Mouse (Mus musculus): ENCODE measurements at regions not wholly inside any gene's neighbourhood (a gene's known extent, or its start where the extent isn't known, plus 50 kb on each side); places are given as distances from the start of the nearest gene placed in this dataset.
"Not testable (repeated sequence)": the region's sequence is repeated elsewhere in the genome, so short reads cannot be mapped to it uniquely, and the experiment has no call there.

DNA sequence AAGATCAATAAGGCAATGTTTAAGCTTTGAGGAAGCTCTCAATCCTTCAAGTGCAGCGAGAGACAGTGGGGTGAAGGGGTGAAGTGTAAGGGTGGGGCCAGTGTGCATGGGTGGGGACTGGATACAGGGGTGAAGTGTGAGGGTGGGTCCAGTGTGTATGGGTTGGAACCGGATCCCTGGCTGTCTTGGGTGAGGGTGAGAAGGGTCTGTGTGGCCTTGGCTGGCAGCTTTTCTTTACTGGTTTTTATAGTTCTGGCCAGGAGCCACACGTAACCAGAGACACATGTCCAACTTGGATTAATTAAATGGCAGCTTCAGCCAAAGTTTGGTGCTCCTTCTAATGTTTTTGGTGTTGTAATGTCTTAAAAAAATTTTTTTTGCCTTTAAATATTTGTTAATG lies 101.4 kb downstream of the Vcpkmt start:
- Histone ChIP-seq H3K4me1 (peaks cover 46% of the 10 kb centered on the region), H3K36me3 (no peaks in the 10 kb centered on the region), H3K9ac (no peak overlapping the region), H3K4me2 (no peak overlapping the region), H3K9me3 (no peaks in the 10 kb centered on the region), H3K4me3 (no peak overlapping the region), H3K27ac (peak overlapping the region; percentile 78), H3K27me3 (no peaks in the 10 kb centered on the region)
- 25% methylated on average over 3 of the region's 3 CpGs for WGBS
- ATAC-seq (ENCODE audit: insufficient number of reproducible peaks, low FRiP score, low TSS enrichment, low read depth) = peak; percentile 82

DNA sequence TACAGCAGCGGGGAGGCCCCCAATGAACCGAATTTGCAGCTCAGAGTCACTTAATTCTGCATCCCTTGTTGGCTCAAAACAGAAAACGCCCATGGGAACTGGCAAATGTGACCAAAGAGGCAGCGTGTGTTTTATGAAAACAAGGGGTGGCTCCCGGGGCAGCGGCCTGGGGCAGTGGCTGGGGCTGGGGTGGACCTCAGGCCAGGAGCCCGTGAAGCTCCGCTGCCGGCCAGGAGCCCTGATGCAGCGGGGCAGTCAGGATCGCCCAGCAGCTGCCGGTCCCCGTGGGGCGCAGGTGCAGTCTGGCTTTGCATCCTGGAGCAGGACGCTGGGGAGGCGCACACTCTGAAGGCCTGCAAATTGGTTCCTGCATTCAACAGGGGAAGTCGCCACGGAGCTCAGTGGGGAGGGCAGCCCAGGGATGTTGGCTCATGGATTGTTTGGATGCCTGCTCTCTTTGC lies 104.4 kb upstream of the Gm9887 start:
- Histone ChIP-seq H3K9ac (peak overlapping the region; percentile 14; the same call in 1 of the 2 replicates), H3K9me3 (no peaks in the 10 kb centered on the region), H3K4me1 (peaks cover 59% of the 10 kb centered on the region), H3K27me3 (no peaks in the 10 kb centered on the region), H3K36me3 (no peaks in the 10 kb centered on the region), H3K27ac (peak overlapping the region; percentile 93), H3K4me2 (peak overlapping the region; percentile 38), H3K4me3 (no peak overlapping the region)
- ATAC-seq (ENCODE audit: insufficient number of reproducible peaks, low FRiP score, low TSS enrichment, low read depth) = no peak
- WGBS = 14% methylated on average over 18 of the region's 18 CpGs

DNA sequence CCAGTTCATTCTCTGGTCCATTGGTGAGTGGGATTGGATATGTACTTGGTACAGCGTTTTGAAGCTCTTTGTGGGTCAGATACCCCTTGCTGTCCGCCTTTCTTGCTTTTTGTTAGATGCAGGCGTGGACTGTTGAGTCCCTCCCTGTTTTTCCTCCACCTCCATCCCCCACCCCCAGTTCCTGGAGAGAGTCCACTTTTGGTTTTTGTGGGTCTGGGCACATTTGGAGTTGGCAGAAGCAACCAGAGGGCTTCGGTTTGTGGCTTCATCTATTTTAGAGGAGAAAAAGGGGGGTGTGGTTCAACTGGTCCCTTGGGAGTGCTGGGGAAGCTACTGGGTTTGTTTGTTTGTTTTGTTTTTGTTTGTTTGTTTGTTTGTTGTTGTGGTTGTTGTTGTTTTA lies 103.9 kb upstream of the Gm9887 start:
- Histone ChIP-seq H3K27ac (peak overlapping the region; percentile 93), H3K4me2 (peak overlapping the region; percentile 38; the same call in 1 of the 2 replicates), H3K27me3 (no peaks in the 10 kb centered on the region), H3K9ac (no peak overlapping the region), H3K9me3 (no peaks in the 10 kb centered on the region), H3K4me3 (no peak overlapping the region), H3K4me1 (peaks cover 56% of the 10 kb centered on the region), H3K36me3 (no peaks in the 10 kb centered on the region)
- ATAC-seq (ENCODE audit: insufficient number of reproducible peaks, low FRiP score, low TSS enrichment, low read depth) = no peak
- WGBS = 57% methylated on average over 4 of the region's 4 CpGs

DNA sequence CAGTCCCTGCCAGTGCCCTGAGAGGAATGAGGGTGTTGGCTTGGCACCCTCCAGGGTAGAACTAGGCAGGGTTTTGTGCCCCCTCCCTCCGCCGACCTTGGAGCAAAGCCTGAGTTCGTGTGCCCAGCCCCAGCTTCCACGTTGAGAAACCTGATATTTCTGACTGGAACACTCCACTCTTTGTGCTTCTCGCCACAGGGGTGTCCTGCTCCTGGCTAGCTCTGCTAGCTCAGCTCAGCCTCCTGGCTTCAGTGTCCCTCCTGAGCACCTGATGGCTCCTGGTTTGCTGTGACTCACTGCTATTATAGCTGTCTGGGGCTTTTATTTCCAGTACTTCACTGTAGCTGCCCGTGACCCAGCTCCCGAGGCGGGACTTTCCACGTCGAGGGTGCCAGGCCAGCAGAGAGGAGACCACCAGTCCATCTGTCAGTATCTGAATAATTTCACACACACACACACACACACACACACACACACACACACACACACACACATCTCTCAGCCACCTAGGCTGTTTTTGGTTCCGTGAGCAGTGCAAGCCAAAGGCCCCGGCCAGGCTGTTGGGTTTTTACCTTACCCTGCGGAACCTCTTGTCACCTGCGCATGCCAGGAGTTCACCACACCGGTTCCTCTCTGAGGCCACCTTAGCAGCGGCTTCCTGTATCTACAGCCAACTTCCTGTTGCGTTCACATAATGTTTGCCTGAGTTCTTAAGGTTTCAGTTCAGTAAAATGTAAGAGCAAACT lies 102.8 kb upstream of the Gm9887 start:
- Histone ChIP-seq H3K4me2 (peak overlapping the region; percentile 19), H3K27ac (peak overlapping the region; percentile 93), H3K4me1 (peaks cover 55% of the 10 kb centered on the region), H3K9ac (0 out of 2 replicates have a peak overlapping the region, but pooled peaks have one; percentile 4), H3K27me3 (no peaks in the 10 kb centered on the region), H3K4me3 (no peak overlapping the region), H3K9me3 (no peaks in the 10 kb centered on the region), H3K36me3 (no peaks in the 10 kb centered on the region)
- WGBS = 42% methylated on average over 17 of the region's 17 CpGs
- ATAC-seq (ENCODE audit: insufficient number of reproducible peaks, low FRiP score, low TSS enrichment, low read depth) = peak; percentile 82

DNA sequence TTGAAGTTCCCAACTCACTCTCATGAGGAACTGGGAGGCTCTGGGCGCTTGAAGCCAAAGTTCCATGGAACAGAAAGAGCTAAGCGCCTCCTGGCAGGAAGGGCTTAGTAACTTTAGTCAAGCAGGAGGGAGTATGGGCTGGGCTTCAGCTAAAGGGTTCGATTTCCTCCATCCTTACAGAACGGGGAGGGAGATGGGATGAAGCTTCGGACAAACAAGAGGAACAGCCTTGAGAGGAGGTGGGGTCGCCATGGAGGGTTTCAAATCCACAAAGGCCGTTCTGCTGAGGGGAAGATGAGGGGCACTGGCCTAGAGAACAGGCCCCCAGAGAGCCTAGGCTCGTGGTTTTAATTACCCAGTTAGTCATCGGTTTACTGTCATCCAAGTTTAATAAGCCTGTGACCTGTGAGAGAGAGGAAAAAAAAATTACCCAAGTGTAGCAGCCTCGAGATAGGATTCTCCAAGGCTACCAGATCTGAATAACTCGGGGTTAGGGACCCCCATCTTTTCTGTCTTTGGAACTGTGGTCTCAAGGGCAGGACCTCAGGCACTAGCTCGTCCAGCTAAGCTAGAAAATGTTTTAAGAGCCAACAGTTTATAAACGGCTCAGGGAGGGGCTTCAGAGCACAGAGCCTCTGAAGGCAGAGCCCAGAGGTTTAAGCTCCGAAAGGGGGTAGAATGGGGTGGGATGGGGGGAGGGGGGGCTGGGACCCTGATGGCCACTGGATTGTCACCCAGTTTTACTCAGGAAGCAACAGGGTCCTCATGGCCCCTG lies 102.1 kb upstream of the Gm9887 start:
- Histone ChIP-seq H3K4me3 (0 out of 2 replicates have a peak overlapping the region, but pooled peaks have one; percentile 1), H3K36me3 (no peaks in the 10 kb centered on the region), H3K4me1 (peaks cover 54% of the 10 kb centered on the region), H3K4me2 (peak overlapping the region; percentile 19), H3K9me3 (no peaks in the 10 kb centered on the region), H3K9ac (peak overlapping the region; percentile 4; the same call in 1 of the 2 replicates), H3K27me3 (no peaks in the 10 kb centered on the region), H3K27ac (peak overlapping the region; percentile 93)
- 18% methylated on average over 14 of the region's 14 CpGs for WGBS
- ATAC-seq (ENCODE audit: insufficient number of reproducible peaks, low FRiP score, low TSS enrichment, low read depth) = peak; percentile 66

DNA sequence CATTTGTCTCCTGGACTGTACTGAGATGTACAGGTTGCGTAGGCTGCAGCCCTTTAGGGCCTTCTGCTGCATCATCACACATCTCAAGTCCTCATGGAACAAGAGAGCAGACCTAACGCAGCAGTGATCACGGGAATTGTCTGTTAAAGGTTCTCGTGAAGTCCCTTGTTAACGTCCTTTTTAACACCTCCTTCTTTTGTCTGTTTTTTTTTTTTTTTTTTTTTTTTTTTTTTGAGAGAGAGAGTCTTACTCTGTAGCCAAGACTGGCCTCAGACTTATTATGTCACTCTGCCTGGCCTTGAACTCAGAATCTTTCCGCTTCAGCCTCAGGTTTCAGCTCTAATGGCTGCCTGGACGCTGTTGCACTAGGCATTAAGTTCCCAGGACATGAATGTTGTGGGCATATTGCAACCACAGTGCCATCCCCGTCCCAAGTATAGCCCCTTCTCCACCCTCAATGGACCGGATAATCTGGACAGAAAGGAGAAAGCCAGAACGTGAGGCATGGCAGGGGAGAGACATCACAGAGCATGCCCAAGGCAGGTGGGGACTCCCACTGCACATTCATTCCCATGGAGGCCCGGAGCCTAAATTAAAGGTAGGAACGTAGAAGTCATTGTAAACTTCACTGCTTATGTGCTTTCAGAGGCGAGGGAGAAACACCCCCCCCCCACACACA lies 101.3 kb upstream of the Gm9887 start:
- H3K9ac ChIP-seq = no peak overlapping the region; the same call in 1 of the 2 replicates
- H3K4me1 ChIP-seq = peaks cover 51% of the 10 kb centered on the region
- H3K4me2 ChIP-seq = no peak overlapping the region
- 61% methylated on average over 13 of the region's 13 CpGs for WGBS
- no peak overlapping the region for H3K4me3 ChIP-seq
- no peaks in the 10 kb centered on the region for H3K36me3 ChIP-seq
- no peak for ATAC-seq (ENCODE audit: insufficient number of reproducible peaks, low FRiP score, low TSS enrichment, low read depth)
- peak overlapping the region; percentile 93 for H3K27ac ChIP-seq
- H3K9me3 ChIP-seq = no peaks in the 10 kb centered on the region
- no peaks in the 10 kb centered on the region for H3K27me3 ChIP-seq

DNA sequence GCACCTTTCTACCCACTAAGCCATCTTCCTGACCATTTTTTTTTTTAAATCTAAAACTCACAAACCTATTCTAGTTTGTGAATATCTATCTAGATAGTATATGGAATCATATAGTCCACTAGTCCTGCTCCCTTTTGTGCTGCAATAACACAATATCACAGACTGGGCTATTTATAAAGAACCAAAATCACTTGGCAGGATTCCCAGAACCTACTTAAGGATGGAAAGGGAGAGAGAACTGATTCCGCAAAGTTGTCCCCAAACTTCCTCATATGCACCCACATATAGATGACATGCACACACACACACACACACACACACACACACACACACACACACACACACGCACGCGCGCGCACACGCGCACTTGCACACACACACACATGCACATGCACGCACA lies 100.7 kb upstream of the Gm9887 start:
- 92% methylated on average over 9 of the region's 9 CpGs for WGBS
- Histone ChIP-seq H3K4me1 (peaks cover 48% of the 10 kb centered on the region), H3K27ac (peak overlapping the region; percentile 93; the same call in 1 of the 2 replicates), H3K9ac (no peak overlapping the region), H3K36me3 (no peaks in the 10 kb centered on the region), H3K9me3 (no peaks in the 10 kb centered on the region), H3K27me3 (no peaks in the 10 kb centered on the region), H3K4me3 (no peak overlapping the region), H3K4me2 (no peak overlapping the region)
- no peak for ATAC-seq (ENCODE audit: insufficient number of reproducible peaks, low FRiP score, low TSS enrichment, low read depth)

DNA sequence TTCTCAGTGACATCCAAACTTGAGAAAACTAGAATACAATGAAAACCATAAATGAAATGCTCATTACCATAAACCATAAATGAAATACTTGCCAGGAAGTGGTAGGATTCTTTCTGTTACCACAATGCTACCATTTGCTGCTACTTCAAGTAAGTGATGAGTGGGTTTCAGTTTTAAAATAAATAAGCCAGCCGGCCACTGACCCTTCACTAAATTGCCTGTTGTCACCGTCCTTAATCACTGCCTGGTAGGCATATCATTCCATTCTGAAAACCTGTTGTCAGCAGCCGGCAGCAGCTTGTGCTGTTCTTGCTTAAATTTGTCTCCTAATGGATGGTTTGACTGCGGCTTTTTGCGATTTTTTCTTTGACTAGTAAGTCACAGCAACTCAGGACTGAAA lies 99.6 kb upstream of the Gm9887 start:
- no peak overlapping the region for H3K4me2 ChIP-seq
- H3K27ac ChIP-seq = no peak overlapping the region
- WGBS = 54% methylated on average over 5 of the region's 5 CpGs
- H3K27me3 ChIP-seq = no peaks in the 10 kb centered on the region
- no peak overlapping the region for H3K4me3 ChIP-seq
- no peaks in the 10 kb centered on the region for H3K9me3 ChIP-seq
- no peaks in the 10 kb centered on the region for H3K36me3 ChIP-seq
- ATAC-seq (ENCODE audit: insufficient number of reproducible peaks, low FRiP score, low TSS enrichment, low read depth) = no peak
- H3K9ac ChIP-seq = no peak overlapping the region
- H3K4me1 ChIP-seq = peaks cover 45% of the 10 kb centered on the region

DNA sequence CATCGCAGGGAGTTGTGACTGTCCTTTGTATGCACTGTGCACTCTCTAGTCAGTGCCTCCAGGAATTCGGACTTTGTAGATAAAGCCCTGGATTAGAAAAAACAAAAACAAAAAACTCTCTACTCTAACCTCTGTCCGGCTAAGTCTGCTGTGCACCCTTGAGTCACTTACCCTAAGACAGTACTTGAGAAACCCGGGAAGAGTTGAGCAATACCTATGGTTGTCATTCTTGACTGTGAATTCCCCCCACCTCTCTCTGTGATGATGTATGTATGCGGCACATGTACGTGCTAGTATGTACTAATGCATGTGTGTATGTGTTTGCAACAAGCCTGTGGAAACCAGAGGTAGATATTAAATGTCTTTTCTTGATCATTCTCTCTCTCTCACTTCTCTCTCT lies 96.7 kb upstream of the Gm9887 start:
- Histone ChIP-seq H3K4me3 (no peak overlapping the region), H3K4me2 (no peak overlapping the region), H3K9me3 (no peaks in the 10 kb centered on the region), H3K27ac (no peak overlapping the region), H3K27me3 (no peaks in the 10 kb centered on the region), H3K9ac (no peak overlapping the region), H3K4me1 (peaks cover 20% of the 10 kb centered on the region), H3K36me3 (no peaks in the 10 kb centered on the region)
- WGBS = 80% methylated on average over 6 of the region's 6 CpGs
- no peak for ATAC-seq (ENCODE audit: insufficient number of reproducible peaks, low FRiP score, low TSS enrichment, low read depth)

DNA sequence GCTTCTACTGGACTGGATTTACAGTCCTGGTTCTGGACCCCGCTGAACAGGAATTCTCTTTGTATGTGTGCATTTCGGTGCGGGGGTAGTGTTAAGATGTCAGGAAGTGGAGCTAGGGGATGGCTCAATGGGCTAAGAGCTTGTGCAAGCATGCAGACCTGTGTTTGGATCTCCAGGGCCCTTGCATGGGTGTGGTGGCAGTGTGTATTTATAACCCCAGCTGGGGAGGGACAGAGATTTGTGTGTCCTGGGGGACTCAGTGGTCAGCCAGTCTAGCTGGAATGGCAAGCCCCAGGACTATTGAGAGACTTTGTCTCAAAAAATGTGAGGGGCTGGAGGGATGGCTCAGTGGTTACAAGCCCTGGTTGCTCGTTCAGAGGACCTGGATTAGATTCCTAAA lies 95.1 kb upstream of the Gm9887 start:
- peaks cover 15% of the 10 kb centered on the region for H3K4me1 ChIP-seq
- WGBS = 49% methylated on average over 4 of the region's 4 CpGs
- H3K9me3 ChIP-seq = no peaks in the 10 kb centered on the region
- no peak for ATAC-seq (ENCODE audit: insufficient number of reproducible peaks, low FRiP score, low TSS enrichment, low read depth)
- no peak overlapping the region for H3K9ac ChIP-seq
- no peak overlapping the region for H3K4me2 ChIP-seq
- H3K27ac ChIP-seq = 0 out of 2 replicates have a peak overlapping the region, but pooled peaks have one; percentile 12
- no peaks in the 10 kb centered on the region for H3K27me3 ChIP-seq
- no peaks in the 10 kb centered on the region for H3K36me3 ChIP-seq
- H3K4me3 ChIP-seq = no peak overlapping the region

DNA sequence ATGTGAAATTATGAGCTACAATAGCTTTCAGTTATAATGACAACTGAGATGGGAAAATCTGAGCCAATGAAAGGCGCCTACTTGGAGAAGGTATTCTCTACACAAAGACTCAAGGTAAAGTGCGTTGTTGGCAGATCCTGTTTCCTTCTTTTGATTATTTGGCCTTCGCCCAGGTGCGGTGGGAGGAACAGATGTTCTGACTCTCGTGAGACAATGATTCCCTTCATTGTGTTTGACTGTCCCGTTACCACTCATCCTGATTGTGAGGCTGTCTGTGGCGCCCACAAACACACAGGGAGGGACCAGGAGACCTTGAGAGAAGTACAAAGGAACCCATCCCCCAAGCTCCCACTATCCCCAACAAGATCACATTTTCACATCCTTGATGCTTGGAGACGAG lies 92.6 kb upstream of the Gm9887 start:
- H3K9ac ChIP-seq = no peak overlapping the region
- H3K4me3 ChIP-seq = no peak overlapping the region
- 89% methylated on average over 8 of the region's 8 CpGs for WGBS
- H3K4me2 ChIP-seq = no peak overlapping the region
- no peak overlapping the region for H3K27ac ChIP-seq
- no peaks in the 10 kb centered on the region for H3K9me3 ChIP-seq
- H3K27me3 ChIP-seq = no peaks in the 10 kb centered on the region
- no peak for ATAC-seq (ENCODE audit: insufficient number of reproducible peaks, low FRiP score, low TSS enrichment, low read depth)
- no peaks in the 10 kb centered on the region for H3K36me3 ChIP-seq
- peaks cover 23% of the 10 kb centered on the region for H3K4me1 ChIP-seq

DNA sequence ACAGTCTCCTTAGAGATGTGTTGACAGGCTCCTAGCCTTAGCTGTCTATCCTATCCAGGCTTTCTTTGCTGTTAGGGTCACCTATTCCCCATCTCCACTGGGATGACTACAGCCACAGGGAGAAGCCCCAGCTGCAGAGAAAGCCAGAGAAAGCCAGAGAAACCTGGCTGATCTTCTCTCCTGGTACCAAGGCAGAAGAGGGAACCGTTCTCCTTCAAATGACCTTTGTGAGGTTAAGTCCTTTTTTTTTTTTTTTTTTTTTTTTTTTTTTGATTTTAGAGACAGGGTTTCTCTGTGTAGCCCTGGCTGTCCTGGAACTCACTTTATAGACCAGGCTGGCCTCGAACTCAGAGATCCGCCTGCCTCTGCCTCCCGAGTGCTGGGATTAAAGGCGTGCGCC lies 91.1 kb upstream of the Gm9887 start:
- H3K4me3 ChIP-seq; H3K9me3 ChIP-seq; H3K27me3 ChIP-seq; H3K9ac ChIP-seq; H3K36me3 ChIP-seq; H3K4me2 ChIP-seq; ATAC-seq (ENCODE audit: insufficient number of reproducible peaks, low FRiP score, low TSS enrichment, low read depth): not testable (repeated sequence)
- peak overlapping the region; percentile 90 for H3K27ac ChIP-seq
- WGBS = 95% methylated on average over 6 of the region's 6 CpGs
- peaks cover 23% of the 10 kb centered on the region for H3K4me1 ChIP-seq

Measured in limb, embryonic 15.5 days (tissue).